Mouse (Mus musculus) T-helper 1 cell (primary cell): ENCODE measurements around the gene Disc1.

ENCODE experiments used
- in situ Hi-C: fragments of 300-600 bp; cut with MboI, MseI; formaldehyde crosslinking; loops from one replicate; pipeline ENCODE4 v1.15.1; 2025; ENCODE audit warnings: high pct_unique_total_duplicates

The Disc1 gene

GRCm38 (mm10) chr8:125268181-125268705 lies 214.2 kb downstream of the Disc1 start:
- in situ Hi-C loops = no loop called here

GRCm38 (mm10) chr8:125270292-125270691 lies 216.3 kb downstream of the Disc1 start:
- in situ Hi-C loops = no loop called here

GRCm38 (mm10) chr8:125271357-125271756 lies 217.4 kb downstream of the Disc1 start:
- in situ Hi-C loops = no loop called here

GRCm38 (mm10) chr8:125272089-125272866 lies 218.3 kb downstream of the Disc1 start:
- in situ Hi-C loops = no loop called here

GRCm38 (mm10) chr8:125277071-125277682 lies 223.2 kb downstream of the Disc1 start:
- in situ Hi-C loops = no loop called here

- in situ Hi-C loops = no loop called here
Measured at GRCm38 (mm10) chr8:125279156-125279555, 225.2 kb downstream of the Disc1 start.

GRCm38 (mm10) chr8:125279892-125280291 lies 225.9 kb downstream of the Disc1 start:
- in situ Hi-C loops = no loop called here

- in situ Hi-C loops = no loop called here
Measured at GRCm38 (mm10) chr8:125282531-125282930, 228.5 kb downstream of the Disc1 start.

- in situ Hi-C loops = no loop called here
Measured at GRCm38 (mm10) chr8:125283542-125283941, 229.5 kb downstream of the Disc1 start.

GRCm38 (mm10) chr8:125284875-125285274 lies 230.9 kb downstream of the Disc1 start:
- in situ Hi-C loops = no loop called here

GRCm38 (mm10) chr8:125285391-125285790 lies 231.4 kb downstream of the Disc1 start:
- in situ Hi-C loops = no loop called here

- in situ Hi-C loops = no loop called here
Measured at GRCm38 (mm10) chr8:125285966-125286681, 232.1 kb downstream of the Disc1 start.

- in situ Hi-C loops = no loop called here
Measured at GRCm38 (mm10) chr8:125287311-125287710, 233.3 kb downstream of the Disc1 start.

GRCm38 (mm10) chr8:125287841-125288341 lies 233.9 kb downstream of the Disc1 start:
- in situ Hi-C loops = no loop called here

GRCm38 (mm10) chr8:125291506-125291905 lies 237.5 kb downstream of the Disc1 start:
- in situ Hi-C loops = no loop called here

- in situ Hi-C loops = no loop called here
Measured at GRCm38 (mm10) chr8:125291932-125292717, 238.1 kb downstream of the Disc1 start.

GRCm38 (mm10) chr8:125292933-125293591 lies 239.1 kb downstream of the Disc1 start:
- in situ Hi-C loops = no loop called here

- in situ Hi-C loops = no loop called here
Measured at GRCm38 (mm10) chr8:125299248-125299647, 245.3 kb downstream of the Disc1 start.

- in situ Hi-C loops = no loop called here
Measured at GRCm38 (mm10) chr8:125301931-125302361, 248.0 kb downstream of the Disc1 start.

- in situ Hi-C loops = no loop called here
Measured at GRCm38 (mm10) chr8:125306665-125307064, 252.7 kb downstream of the Disc1 start.

GRCm38 (mm10) chr8:125309985-125310384 lies 256.0 kb downstream of the Disc1 start:
- in situ Hi-C loops = no loop called here
